8 mouse cellular contexts compared by ENCODE assay signal in the genomic region with DNA sequence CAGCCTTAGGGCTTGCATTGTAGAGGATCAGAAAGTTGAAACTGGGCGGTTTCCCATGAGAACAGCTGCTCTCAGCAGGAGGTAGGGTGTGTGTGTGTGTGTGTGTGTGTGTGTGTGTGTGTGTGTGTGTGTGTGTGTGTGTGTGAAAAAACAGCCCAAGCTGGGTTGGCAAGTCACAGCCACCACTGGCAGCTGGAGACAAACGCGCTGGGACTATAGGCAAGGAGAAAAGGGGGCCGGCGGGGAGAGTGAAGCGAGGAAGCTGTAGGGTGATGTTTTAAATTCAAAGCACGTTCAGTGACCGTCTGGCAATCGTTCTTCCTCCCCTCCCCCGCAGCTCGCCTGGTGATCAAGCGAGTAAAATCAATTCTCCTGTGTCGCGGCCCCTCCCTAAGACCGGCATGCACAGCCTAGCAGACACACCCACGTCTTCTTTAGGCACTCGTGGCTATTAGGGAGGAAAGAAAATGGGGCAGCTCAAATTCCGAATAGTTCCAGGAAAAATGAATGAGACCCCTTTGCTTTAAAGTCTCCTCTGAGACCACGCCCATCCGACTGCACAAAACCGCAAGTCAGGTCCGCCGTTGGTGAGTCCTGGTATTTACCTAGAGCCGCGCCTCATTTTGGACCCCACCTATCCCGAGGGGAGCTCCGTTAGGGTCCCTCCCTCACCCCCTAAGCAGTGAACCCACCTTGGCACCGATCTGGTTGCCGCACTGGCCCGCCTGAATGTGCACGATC. TPM values are rescaled to one million over a fixed set of nuclear protein-coding genes. Genes with fewer than 3 reads are reported as not detected.
DNase-seq lines count a peak whose midpoint lies in the region; ATAC-seq and TF ChIP-seq lines count a peak whose summit lies in the region.

No protein-coding gene starts in this region.

- H3K4me3 ChIP-seq in C2C12 (ENCODE audit: insufficient read depth, poor library complexity, severe bottlenecking): peak overlapping the region; percentile 72
- peak overlapping the region; percentile 67 to 72 for H3K4me3 ChIP-seq in MEL (ENCODE audit: control insufficient read depth in 1 of 2, insufficient read depth in 1 of 2, low read depth in 2 of 2, low read length in 2 of 2)
- H3K4me3 ChIP-seq in embryonic fibroblast, embryonic 13.5 days (ENCODE audit: insufficient read depth, low read length): peak overlapping the region; percentile 87
- peak overlapping the region; percentile 86 for H3K4me3 ChIP-seq in hindbrain, embryonic 12.5 days
- peak overlapping the region; percentile 59 for H3K4me3 ChIP-seq in macrophage (ENCODE audit: inconsistent target)

- peaks cover 11% of the 10 kb centered on the region for H3K79me3 ChIP-seq in C2C12 (ENCODE audit: low read depth)

- H3K9me3 ChIP-seq in MEL (replicated peaks; ENCODE audit: insufficient read depth, low read length): no peaks in the 10 kb centered on the region
- no peaks in the 10 kb centered on the region for H3K9me3 ChIP-seq in hindbrain, embryonic 12.5 days (replicated peaks)

- WGBS in hindbrain, embryonic 12.5 days: under 1% methylated on average over 31 of the region's 31 CpGs
- WGBS in macrophage (ENCODE audit: missing documents): 6% methylated on average over 31 of the region's 31 CpGs

- ATAC-seq in hindbrain, embryonic 12.5 days (ENCODE audit: low FRiP score): peak; percentile 18; the same call in 1 of the 2 replicates

- no peaks in the 10 kb centered on the region for H3K27me3 ChIP-seq in C2C12 (ENCODE audit: control insufficient read depth, insufficient read depth, insufficient read length)
- H3K27me3 ChIP-seq in MEL (ENCODE audit: control insufficient read depth in 1 of 2, insufficient read depth in 2 of 2, low read length in 2 of 2): no peaks in the 10 kb centered on the region
- H3K27me3 ChIP-seq in hindbrain, embryonic 12.5 days: no peaks in the 10 kb centered on the region

- H3K79me2 ChIP-seq in C2C12 (ENCODE audit: control insufficient read depth, insufficient read depth) (peaks cover 22% of the 10 kb centered on the region), MEL (ENCODE audit: control insufficient read depth, insufficient read depth, low read length, poor library complexity) (no peaks in the 10 kb centered on the region), macrophage (ENCODE audit: inconsistent target) (no peaks in the 10 kb centered on the region)

- no peak for TF ChIP-seq RAD21 in MEL (IDR thresholded peaks at IDR 0.05; ENCODE audit: low read depth, low read length)

- TF ChIP-seq CTCF in C2C12 (IDR thresholded peaks at IDR 0.05; ENCODE audit: control insufficient read depth, insufficient read depth, insufficient read length) (no peak), MEL (IDR thresholded peaks at IDR 0.05 in 2 of 3, conservative IDR thresholded peaks at IDR 0.05 in 1 of 3; ENCODE audit: control insufficient read depth in 1 of 3, insufficient read depth in 1 of 3, low read depth in 2 of 3, low read length in 3 of 3, poor library complexity in 1 of 3, severe bottlenecking in 1 of 3) (no peak)
- TF ChIP-seq CTCF in embryonic fibroblast, embryonic 13.5 days (IDR thresholded peaks at IDR 0.05; ENCODE audit: borderline replicate concordance, insufficient read depth, low read length): no peak

- H3K36me3 ChIP-seq in C2C12 (ENCODE audit: control insufficient read depth, insufficient read depth): peaks cover 22% of the 10 kb centered on the region
- H3K36me3 ChIP-seq in MEL (ENCODE audit: control insufficient read depth in 1 of 2, insufficient read depth in 2 of 2, low read length in 2 of 2): no peaks in the 10 kb centered on the region
- H3K36me3 ChIP-seq in hindbrain, embryonic 12.5 days: peaks cover 18% of the 10 kb centered on the region
- H3K36me3 ChIP-seq in macrophage (ENCODE audit: inconsistent target): no peaks in the 10 kb centered on the region

- peak overlapping the region; percentile 62 for H3K4me2 ChIP-seq in hindbrain, embryonic 12.5 days (replicated peaks)

- no peak for TF ChIP-seq EP300 in MEL (IDR thresholded peaks at IDR 0.05; ENCODE audit: low read depth in 1 of 2, low read length in 2 of 2)

- no peak overlapping the region for H3K27ac ChIP-seq in MEL (ENCODE audit: control insufficient read depth, low read depth, low read length)
- H3K27ac ChIP-seq in embryonic fibroblast, embryonic 13.5 days (ENCODE audit: insufficient read depth, low read length): peak overlapping the region; percentile 56
- peak overlapping the region; percentile 100 for H3K27ac ChIP-seq in hindbrain, embryonic 12.5 days
- no peak overlapping the region for H3K27ac ChIP-seq in macrophage

- DNase-seq in MEL (ENCODE audit: low read depth, low spot score): peak; percentile 71
- peak; percentile 65 to 67 for DNase-seq in layer of hippocampus, postnatal 36 days
- DNase-seq in right cerebral cortex, postnatal 4 days: peak; percentile 74
- no peak for DNase-seq in cerebellum, adult 11-12 months

- TF ChIP-seq POLR2A in MEL (IDR thresholded peaks at IDR 0.05; ENCODE audit: control insufficient read depth in 1 of 2, insufficient read depth in 1 of 2, low read depth in 1 of 2, low read length in 2 of 2, poor library complexity in 1 of 2): no peak
- no peak for TF ChIP-seq POLR2A in embryonic fibroblast, embryonic 13.5 days (IDR thresholded peaks at IDR 0.05; ENCODE audit: low read depth, low read length)

- H3K9ac ChIP-seq in MEL (ENCODE audit: control insufficient read depth, low read depth, low read length, poor library complexity, severe bottlenecking): peak overlapping the region; percentile 43
- H3K9ac ChIP-seq in hindbrain, embryonic 12.5 days: peak overlapping the region; percentile 96

- peak overlapping the region; percentile 77 for H3ac ChIP-seq in C2C12 (ENCODE audit: control insufficient read depth, insufficient read length, low read depth)

- peaks cover 0 to 12% of the 10 kb centered on the region in 2 experiments; a peak in 2 of 4 replicates for H3K4me1 ChIP-seq in MEL (ENCODE audit: control insufficient read depth in 1 of 2, insufficient read depth in 2 of 2, low read length in 2 of 2)
- H3K4me1 ChIP-seq in embryonic fibroblast, embryonic 13.5 days (ENCODE audit: control insufficient read depth, insufficient read depth, low read length): peaks cover 2% of the 10 kb centered on the region; the same call in 1 of the 2 replicates
- peaks cover 35% of the 10 kb centered on the region for H3K4me1 ChIP-seq in hindbrain, embryonic 12.5 days

TF ChIP-seq in C2C12, 6 proteins besides CTCF, POLR2A, EP300 and RAD21 (continues in another document):
- no peak for TF ChIP-seq MAX (IDR thresholded peaks at IDR 0.05)
- no peak for TF ChIP-seq USF1 (IDR thresholded peaks at IDR 0.05; ENCODE audit: low read depth)
- TF ChIP-seq CEBPB (IDR thresholded peaks at IDR 0.05; ENCODE audit: low read depth): no peak

TF ChIP-seq in MEL, 35 proteins besides CTCF, POLR2A, EP300 and RAD21 (continues in another document):
- TF ChIP-seq MXI1 (IDR thresholded peaks at IDR 0.05; ENCODE audit: low read depth, low read length): peak; percentile 57; the same call in 1 of the 2 replicates
- no peak for TF ChIP-seq CHD2 (IDR thresholded peaks at IDR 0.05; ENCODE audit: low read length)
- 0 out of 2 replicates have a peak, but pooled peaks have one; percentile 19 for TF ChIP-seq MAX (IDR thresholded peaks at IDR 0.05; ENCODE audit: low read length)

RNA-seq across cellular contexts. Expression of gene Tubb2b, which starts 0.6 kb away (rescaled TPM):
- 216 TPM for polyA plus RNA-seq in C2C12 (2012; fragmentation: generic; extraction: Trizol)
- 1.4 and 2.7 TPM in 2 replicates for total RNA-seq in MEL (2012; rRNA removed)
- polyA plus RNA-seq in MEL (2012; ENCODE audit: insufficient read depth in 1 of 2, insufficient read length in 2 of 2, low read depth in 1 of 2, low replicate concordance in 2 of 2, missing spikeins in 1 of 2): 10 to 100 TPM in 1 of 2 experiments, not detected in 1; 10.6 TPM
- 146 and 176 TPM in 2 replicates for polyA plus RNA-seq in embryonic fibroblast, embryonic 13.5 days (2011; ENCODE audit: insufficient read length, low read depth, missing spikeins)
- polyA plus RNA-seq in hindbrain, embryonic 12.5 days (2016; fragmentation: Nextera tagmentation; extraction: Ambion mirVana): 363 and 373 TPM in 2 replicates
- total RNA-seq in layer of hippocampus, postnatal 36 days (2021): 100 to 1,000 TPM; 255 to 264 TPM
- total RNA-seq in macrophage (2018; cell fraction: chromatin; rRNA removed): 10 to 100 TPM in 1 of 26 experiments, 1 to 10 TPM in 9, under 1 TPM in 10, not detected in 6; 0.48 to 13.3 (median 1.0) TPM
- total RNA-seq in macrophage (2018; cell fraction: cytosol; rRNA removed): 1 to 10 TPM; 1.9 to 9.9 (median 4.5) TPM
- 1 to 10 TPM in 21 of 26 experiments, under 1 TPM in 4, not detected in 1; 0.55 to 5.1 (median 1.6) TPM for total RNA-seq in macrophage (2018; cell fraction: nucleus; rRNA removed)
- 3.6 to 6.5 TPM (median 5.1 TPM) in 3 replicates for polyA plus RNA-seq in macrophage (2018)

RNA-seq across cellular contexts. Expression of gene Psmg4, which starts 33.1 kb away (rescaled TPM):
- polyA plus RNA-seq in C2C12 (2012; fragmentation: generic; extraction: Trizol): 151 TPM
- total RNA-seq in MEL (2012; rRNA removed): 146 and 161 TPM in 2 replicates
- 100 to 1,000 TPM in 1 of 2 experiments, not detected in 1; 121 TPM for polyA plus RNA-seq in MEL (2012; ENCODE audit: insufficient read depth in 1 of 2, insufficient read length in 2 of 2, low read depth in 1 of 2, low replicate concordance in 2 of 2, missing spikeins in 1 of 2)
- polyA plus RNA-seq in embryonic fibroblast, embryonic 13.5 days (2011; ENCODE audit: insufficient read length, low read depth, missing spikeins): 18.5 and 21.7 TPM in 2 replicates
- 80.5 and 93.8 TPM in 2 replicates for polyA plus RNA-seq in hindbrain, embryonic 12.5 days (2016; fragmentation: Nextera tagmentation; extraction: Ambion mirVana)
- total RNA-seq in layer of hippocampus, postnatal 36 days (2021): 10 to 100 TPM; 25.1 TPM
- 10 to 100 TPM in 1 of 26 experiments, 1 to 10 TPM in 16, not detected in 9; 2.3 to 11.9 (median 4.8) TPM for total RNA-seq in macrophage (2018; cell fraction: chromatin; rRNA removed)
- 10 to 100 TPM; 34.1 to 56.5 (median 44.8) TPM for total RNA-seq in macrophage (2018; cell fraction: cytosol; rRNA removed)
- total RNA-seq in macrophage (2018; cell fraction: nucleus; rRNA removed): 10 to 100 TPM in 6 of 26 experiments, 1 to 10 TPM in 18, not detected in 2; 1.8 to 15.4 (median 6.9) TPM
- 13.9 to 63.8 TPM (median 55.2 TPM) in 3 replicates for polyA plus RNA-seq in macrophage (2018)

RNA-seq across cellular contexts. Expression of gene Tubb2a, which starts 51.8 kb away (rescaled TPM):
- polyA plus RNA-seq in C2C12 (2012; fragmentation: generic; extraction: Trizol) (304 TPM), MEL (2012; ENCODE audit: insufficient read depth in 1 of 2, insufficient read length in 2 of 2, low read depth in 1 of 2, low replicate concordance in 2 of 2, missing spikeins in 1 of 2) (10 to 100 TPM in 1 of 2 experiments, not detected in 1; 55.9 TPM), macrophage (2018) (162 to 260 TPM (median 170 TPM) in 3 replicates)
- 38.8 and 68.8 TPM in 2 replicates for total RNA-seq in MEL (2012; rRNA removed)
- polyA plus RNA-seq in embryonic fibroblast, embryonic 13.5 days (2011; ENCODE audit: insufficient read length, low read depth, missing spikeins): 137 and 139 TPM in 2 replicates
- polyA plus RNA-seq in hindbrain, embryonic 12.5 days (2016; fragmentation: Nextera tagmentation; extraction: Ambion mirVana): 785 and 845 TPM in 2 replicates
- 1,000 to 10,000 TPM; 1,112 to 1,144 TPM for total RNA-seq in layer of hippocampus, postnatal 36 days (2021)
- 100 to 1,000 TPM in 13 of 26 experiments, 10 to 100 TPM in 13; 16.0 to 287 (median 102) TPM for total RNA-seq in macrophage (2018; cell fraction: chromatin; rRNA removed)
- total RNA-seq in macrophage (2018; cell fraction: cytosol; rRNA removed): 100 to 1,000 TPM; 194 to 451 (median 311) TPM
- total RNA-seq in macrophage (2018; cell fraction: nucleus; rRNA removed): 100 to 1,000 TPM in 22 of 26 experiments, 10 to 100 TPM in 4; 66.3 to 379 (median 177) TPM

Comparison
In these comparisons a context has a peak if more than half of its experiments do, and no peak if none do; other contexts are left out.
1. H3K27ac ChIP-seq: peak in embryonic fibroblast, embryonic 13.5 days (single experiment) and hindbrain, embryonic 12.5 days (single experiment); none in MEL (single experiment) and macrophage (single experiment).
2. Peak in every context shown above with its lines, with median percentiles within 50 percentile points of each other: H3K4me3 ChIP-seq.